Mouse (Mus musculus): Measurements from ENCODE around the gene Ttyh3.
A peak's percentile ranks its signal among the peaks of the same experiment; 100 is the strongest.

Gene Ttyh3

DNA sequence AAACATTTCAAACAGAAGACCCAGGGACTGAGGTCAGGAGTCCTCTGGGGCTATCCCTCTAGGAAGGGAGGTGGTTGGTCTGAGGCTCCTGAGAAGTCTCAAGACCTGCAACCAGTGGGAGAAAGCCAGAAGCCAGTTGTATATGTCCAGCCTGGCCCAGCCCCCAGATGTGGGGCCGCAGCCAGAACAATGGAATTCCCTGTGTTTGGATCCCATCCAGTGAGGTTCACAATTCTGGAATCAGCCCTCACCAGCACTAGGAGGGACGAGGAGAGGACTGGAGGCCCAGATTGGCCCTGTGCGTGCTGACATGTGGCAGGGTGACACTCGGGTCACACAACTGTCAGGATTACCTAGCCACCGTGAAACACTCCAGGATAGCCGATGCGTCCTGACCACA lies 3.8 kb upstream of the Ttyh3 start:
- DNase-seq (ENCODE audit: low spot score in 2 of 2): no peak

DNA sequence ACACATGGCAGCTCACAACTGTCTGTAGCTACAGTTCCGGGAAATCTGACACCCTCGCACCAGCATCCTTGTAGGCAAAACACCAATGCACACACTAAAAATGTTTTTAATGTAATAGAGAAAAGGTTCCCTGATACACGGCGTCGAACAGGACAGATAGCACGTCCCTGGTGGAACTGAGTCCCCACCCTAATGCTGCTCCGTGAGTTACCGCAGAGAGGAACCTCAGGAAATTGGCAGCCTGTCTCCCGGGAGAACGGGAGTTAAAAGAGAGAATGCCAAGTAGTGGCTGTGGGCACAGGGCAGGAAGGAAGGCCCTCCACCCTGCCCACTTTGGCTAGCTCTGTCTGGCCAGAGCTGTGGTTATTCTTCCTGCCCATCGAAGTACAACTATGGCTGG lies 2.4 kb upstream of the Ttyh3 start:
- no peak for DNase-seq (ENCODE audit: low spot score in 2 of 2)

DNA sequence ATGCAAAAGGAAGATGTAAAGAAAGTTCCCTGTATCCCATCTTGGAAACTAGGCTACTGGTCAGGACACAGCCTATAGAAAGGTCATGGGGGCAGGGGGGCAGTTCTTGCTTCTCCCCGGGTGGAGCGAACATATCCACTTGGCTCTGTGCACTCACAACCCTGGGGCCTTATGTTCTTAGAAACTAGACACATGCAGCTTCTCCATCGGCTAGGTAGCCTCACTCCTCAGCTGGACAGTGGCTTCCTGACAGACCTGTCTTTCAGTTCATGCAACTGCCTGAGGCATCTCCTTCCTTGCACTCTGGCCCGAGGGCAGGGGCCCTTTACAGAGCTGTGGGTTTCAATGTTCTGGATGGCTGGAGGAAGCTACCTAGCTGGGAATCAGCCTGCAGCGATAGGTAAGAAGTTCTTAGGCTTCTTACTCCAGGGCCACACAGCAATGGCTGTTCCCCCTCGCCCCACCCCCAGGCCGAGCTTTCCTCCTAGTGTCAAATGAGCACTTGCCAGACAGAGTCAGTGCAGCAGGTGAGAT lies 1.1 kb upstream of the Ttyh3 start:
- no peak for DNase-seq (ENCODE audit: low spot score in 2 of 2)

DNA sequence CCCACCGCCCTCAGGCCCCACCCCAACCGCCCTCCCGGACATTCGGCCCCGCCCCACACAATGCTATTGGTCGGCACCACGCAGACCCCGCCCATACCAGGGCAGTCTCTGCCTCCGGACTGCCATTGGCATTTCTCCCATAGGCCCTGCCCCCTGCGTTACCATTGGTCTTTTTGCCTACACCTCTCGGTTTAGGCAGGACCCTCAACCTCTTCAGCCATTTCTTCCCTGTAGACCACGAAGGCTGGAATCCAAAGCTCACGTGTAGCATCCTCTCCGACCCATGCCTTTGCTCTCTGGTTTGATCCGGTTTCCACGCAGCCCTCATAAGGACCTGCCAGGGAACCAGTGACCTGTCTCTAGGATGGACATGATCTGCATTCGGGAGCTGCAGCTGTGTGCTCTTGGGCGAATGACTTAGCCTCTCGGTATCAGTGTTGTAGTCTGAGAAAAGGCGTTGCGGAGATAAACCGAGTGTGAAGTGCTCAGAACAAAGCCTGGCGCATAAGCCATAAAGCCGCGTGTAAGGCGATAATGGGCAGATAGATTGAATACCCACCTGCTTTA lies 353 bp upstream of the Ttyh3 start:
- DNase-seq (ENCODE audit: low spot score in 2 of 2): peak; percentile 94 to 96

DNA sequence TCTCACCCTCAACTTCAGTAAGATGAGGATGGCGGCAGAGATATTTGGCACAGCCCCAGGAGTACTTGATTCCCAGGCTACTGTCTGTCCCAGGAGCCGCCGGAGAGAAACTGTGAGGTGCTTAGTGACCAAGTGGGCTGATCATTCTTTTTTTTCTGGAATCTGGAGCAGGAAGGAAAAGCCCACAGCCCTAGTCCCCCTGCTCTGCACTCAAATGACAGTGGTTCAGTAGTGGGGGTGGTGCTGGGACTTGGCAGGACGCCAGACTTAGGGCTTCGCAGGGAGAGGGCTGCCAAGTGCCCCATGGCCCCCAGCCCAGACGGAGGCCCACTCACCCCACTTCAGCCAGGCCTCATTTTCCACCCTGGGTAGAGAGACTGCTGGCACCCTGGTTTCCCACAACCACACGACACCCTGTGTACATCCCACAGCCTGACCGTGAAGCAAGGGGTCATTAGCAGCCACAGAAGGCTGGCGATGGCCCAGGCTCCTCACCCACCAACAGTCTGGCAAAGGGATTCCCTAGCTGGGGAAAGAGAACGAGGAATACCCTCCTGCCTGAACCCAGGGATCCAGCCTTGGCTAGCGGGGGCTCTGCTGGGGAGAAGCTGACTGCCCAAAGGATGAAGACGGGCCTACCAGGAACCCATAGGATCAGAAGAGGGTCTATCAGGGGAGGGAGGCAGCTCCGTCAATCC lies 861 bp downstream of the Ttyh3 start:
- peak in 1 of 2 experiments; percentile 63 for DNase-seq (ENCODE audit: low spot score in 2 of 2)

DNA sequence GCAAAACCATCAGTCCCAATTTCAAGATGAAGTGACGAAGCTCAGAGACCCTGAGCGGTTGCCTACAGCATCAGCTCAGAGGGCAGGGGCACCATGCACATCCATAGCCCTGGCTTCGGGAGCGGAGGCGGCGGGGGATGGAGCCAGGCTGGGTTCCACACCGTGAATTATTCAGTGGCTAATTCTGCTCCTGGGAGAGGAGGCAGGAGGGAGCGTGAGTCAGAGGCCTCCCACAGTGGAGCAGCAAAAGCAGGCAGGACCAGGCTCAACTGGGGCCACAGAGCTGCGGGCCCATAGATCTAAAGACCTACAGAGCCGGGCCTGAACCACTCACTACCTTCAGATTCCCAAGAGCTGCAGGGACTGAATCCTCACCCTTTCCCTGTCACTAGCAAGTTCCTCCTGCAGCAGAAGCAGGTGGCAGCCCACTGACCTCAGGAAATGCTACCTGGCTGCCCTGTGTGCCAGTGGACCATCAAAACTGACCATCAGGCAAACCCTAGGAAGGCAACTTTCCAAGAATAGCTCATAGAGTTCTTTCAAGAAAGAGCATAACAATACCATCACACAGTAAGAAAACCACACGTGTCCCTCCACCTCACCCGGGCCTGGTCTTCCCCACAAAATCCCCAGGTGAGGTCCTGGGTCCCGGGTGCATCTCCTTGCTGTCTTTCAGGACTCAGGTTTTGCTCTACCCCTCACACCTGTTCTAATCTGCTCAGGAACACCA lies 1.6 kb downstream of the Ttyh3 start:
- DNase-seq (ENCODE audit: low spot score in 2 of 2): peak; percentile 68 to 75

DNA sequence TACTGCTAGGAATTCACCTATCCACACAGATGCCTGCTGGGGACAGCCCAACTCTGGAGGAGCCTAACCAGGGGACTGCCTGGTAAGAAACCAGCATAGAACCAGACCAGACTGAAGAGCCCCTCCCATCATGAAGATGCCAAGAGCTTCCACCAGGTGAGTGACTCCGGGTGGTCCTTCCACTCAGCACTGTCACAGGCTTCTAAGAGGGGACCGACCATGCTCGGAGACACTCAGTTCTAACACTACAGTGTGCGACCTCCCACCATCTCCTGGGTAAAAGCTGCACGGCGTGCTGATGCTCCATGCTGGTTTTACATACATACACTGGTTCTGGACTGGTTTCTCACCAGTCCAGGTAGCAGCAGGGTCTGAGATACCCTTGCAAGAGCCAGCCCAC lies 2.7 kb downstream of the Ttyh3 start:
- no peak for DNase-seq (ENCODE audit: low spot score in 2 of 2)

DNA sequence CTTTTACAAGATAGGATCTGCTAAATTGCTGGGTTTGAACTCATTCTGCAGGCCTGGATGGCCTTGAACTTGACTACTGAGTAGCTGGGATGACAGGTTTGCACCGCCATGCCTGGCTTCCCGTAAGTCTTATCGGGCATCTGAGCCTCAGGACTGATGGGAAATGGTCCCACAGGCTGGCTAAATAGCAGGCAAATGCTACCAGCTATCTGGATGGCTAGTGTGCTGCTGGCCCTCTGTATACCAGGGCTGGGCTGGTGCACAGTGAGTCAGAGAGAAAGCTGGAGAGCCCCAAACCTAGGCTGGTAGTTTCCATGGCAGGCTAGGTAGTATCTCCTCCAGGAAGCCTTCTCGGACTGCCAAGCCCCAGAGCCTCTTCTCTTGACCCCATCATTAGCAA lies 3.4 kb downstream of the Ttyh3 start:
- DNase-seq (ENCODE audit: low spot score in 2 of 2): no peak

DNA sequence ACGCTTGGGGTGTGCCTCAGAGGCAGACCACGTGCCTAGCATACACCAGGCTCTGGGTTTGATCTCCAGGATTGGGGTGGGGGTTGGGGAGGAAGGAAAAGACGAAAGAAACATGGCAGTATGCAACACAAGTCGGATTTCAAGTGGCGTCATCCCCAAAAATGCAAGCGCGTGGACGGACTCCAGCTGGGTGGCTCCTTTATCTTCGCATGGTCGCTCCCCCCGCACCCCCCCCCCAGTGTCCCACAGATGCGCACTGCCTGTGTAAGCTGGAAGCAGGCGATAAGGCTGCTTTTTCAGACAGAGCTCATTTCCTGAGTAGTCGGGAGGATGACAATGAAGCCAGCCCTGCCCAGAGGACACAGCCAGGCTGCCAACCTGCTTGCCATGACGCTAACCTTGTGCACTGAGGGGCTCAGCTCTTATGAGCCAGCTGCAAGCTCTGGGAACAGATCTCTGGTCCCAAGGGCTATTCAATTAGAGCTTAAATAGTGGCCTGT lies 4.1 kb downstream of the Ttyh3 start:
- DNase-seq (ENCODE audit: low spot score in 2 of 2): no peak

DNA sequence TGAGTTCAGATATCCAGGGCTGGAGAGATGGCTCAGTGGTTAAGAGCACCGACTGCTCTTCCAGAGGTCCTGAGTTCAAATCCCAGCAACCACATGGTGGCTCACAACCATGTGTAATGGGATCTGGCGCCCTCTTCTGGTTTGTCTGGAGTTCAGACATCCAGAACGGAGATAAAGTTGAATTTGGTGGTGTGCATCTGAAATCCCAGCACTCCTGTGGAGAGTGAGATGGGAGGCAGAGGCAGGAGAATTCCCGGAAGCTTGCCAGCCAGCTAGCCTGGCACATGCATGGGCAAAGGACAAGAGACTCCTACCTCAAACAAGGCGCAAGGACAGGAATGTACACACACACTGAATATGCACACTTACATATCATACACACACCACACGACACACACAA lies 4.6 kb downstream of the Ttyh3 start:
- DNase-seq (ENCODE audit: low spot score in 2 of 2): no peak

DNA sequence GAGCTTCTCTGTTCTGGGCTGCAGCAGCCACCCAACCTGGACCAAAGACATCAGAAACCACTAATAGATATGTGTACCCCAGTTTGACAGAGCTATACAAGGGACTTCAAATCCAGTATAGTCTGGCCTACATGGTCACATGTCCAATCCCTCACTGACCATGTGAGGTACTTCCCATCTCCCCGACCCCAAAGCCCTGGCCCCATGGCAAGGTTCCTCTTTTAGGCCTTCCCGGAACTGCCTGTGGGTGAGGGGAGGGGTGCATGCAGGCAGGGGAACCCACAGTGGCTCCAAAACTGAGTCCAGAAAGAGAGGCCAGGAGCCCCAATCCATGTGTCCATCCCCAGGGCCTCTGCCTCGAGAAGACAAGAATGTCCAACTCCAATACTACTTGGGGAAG lies 6.8 kb downstream of the Ttyh3 start:
- DNase-seq (ENCODE audit: low spot score in 2 of 2): no peak

DNA sequence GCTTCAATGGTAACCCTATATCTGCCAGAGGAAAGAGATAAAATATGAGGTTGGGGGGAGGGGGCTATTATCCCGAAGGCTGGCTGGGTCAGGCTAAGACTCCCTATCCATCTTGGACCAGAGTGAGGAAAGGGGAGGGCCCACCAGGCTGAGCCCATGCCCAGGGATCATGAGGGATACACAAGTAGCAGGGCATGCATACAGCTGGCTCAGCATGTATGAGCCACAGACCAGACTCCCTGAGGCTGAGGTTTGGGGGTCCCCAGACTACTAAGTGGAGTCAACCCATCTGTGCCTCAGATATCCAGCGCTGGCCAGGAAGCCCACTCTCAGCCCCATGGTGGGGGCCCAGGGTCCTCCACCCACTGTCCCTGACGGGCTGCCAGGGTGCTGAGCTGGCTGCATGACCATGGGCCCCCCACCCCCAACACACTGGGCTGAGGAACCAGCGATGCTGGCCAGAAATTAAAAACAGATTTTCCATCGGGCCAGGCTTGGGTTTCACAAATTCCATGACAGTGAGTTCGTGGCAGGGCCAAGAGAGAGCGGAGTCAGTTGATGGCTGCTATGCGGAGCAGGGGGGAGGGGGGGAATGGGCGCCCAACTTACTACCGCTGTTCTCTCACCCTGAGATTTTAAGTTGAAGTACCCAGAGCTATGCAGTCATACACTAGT lies 7.4 kb downstream of the Ttyh3 start:
- DNase-seq (ENCODE audit: low spot score in 2 of 2): no peak

DNA sequence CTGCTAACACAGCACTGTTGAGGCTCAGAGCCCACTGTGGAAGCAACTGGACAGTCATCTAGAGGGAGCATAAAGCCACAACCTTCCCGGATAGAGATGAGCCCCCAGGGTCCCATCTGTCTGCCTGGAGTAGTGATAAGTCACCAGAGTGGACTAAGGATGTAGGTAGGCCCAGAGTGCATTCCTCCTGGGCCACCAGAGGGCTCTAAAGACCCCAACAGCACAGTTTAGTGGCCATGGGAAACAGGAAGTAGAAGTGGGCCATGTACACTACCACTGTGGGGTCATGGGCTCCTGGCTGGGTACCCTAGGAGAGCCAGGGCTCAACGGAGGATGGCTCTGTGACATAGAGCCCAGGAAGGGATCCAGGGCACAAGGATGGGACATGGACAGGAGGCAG lies 8.0 kb downstream of the Ttyh3 start:
- no peak for DNase-seq (ENCODE audit: low spot score in 2 of 2)

DNA sequence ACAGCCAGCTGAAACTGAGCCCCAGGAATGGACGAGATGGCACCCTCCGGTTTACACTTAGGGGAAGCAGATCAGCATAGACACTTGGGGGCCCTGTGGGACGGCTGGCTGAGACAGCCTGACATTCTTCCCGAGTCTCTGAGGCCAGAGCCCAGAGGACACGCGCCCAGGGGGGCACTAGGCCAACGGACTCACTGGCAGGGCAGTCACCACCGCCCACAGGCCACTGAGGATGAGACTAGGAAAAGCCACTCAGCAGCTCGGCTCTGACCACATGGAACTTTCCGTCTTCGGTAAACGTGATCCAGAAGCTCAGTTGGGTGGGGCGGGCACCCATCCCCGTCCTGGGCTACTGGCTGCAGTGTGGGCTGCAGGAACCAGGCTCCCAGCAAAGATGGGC lies 9.0 kb downstream of the Ttyh3 start:
- no peak for DNase-seq (ENCODE audit: low spot score in 2 of 2)

DNA sequence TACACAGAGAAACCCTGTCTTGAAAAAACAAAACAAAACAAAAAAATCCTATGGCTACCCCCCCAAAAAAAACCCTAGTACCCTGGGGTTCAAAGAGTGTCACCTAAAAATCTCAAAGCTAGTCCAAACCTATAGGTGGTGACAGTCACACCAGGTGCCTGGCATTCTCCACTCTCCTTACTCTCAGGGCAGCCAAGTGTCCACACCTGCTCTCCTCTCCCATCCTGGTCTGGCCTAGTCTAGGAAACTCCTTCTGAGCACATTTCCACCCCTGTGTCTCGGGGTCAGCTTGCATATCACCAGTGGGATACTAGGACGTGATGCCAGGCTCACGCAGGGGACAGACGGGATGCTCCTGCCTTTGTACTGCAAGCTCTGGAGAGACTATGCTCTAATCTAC lies 9.5 kb downstream of the Ttyh3 start:
- no peak for DNase-seq (ENCODE audit: low spot score in 2 of 2)

DNA sequence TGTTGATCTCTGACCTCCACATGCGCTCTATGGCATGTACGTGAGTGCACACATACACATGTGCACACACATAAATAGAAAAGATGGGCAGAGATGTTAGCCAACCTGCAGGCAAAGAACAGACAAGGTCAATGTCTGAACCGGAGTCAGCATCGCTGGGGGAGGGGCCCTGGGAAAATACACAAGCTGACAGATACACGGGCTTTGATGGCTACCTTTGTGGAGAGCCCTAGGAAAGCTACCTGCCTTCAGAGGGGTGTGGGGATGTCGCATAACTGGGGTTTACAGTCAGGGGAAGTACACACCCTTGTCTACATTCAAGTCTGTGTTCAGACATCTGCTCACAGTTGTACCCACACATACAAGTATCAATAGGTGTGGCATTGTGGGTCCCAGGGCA lies 10.3 kb downstream of the Ttyh3 start:
- DNase-seq (ENCODE audit: low spot score in 2 of 2): no peak

DNA sequence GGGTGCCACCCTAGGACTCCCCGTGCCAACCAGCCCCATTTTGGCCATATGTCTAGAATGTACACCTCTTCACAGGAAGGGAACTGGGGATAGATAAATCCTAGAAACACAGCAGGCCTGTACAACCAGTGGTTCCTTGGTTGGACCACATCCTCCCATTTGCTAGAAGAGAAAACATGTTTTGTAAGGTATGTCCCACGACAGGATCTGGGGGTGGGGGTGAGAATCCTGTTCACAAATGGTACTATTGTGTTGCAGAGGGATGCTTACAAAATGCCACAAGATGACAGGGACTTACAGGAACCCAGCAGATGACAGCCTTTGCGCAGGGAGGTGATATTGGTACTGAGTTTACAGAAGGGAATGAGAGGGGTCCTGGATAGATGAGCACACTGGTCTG lies 10.8 kb downstream of the Ttyh3 start:
- no peak for DNase-seq (ENCODE audit: low spot score in 2 of 2)

DNA sequence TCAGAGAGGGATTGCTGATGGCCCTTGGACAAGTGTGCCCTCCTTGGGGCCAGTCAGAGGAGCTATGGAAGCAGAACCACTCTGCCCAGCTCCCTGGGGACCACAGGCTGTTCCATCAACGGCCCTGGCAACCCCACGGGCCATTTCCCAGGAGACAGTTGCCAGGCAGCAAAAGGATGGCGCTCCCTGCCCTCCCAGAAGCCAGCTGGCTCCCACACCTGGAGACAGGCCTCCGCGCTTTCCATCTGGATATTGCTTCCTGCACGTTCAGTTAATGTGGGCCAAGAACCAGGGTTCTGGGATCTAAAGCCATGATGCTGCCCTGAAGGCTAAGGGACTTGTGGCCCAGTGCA lies 11.8 kb downstream of the Ttyh3 start:
- DNase-seq (ENCODE audit: low spot score in 2 of 2): no peak

DNA sequence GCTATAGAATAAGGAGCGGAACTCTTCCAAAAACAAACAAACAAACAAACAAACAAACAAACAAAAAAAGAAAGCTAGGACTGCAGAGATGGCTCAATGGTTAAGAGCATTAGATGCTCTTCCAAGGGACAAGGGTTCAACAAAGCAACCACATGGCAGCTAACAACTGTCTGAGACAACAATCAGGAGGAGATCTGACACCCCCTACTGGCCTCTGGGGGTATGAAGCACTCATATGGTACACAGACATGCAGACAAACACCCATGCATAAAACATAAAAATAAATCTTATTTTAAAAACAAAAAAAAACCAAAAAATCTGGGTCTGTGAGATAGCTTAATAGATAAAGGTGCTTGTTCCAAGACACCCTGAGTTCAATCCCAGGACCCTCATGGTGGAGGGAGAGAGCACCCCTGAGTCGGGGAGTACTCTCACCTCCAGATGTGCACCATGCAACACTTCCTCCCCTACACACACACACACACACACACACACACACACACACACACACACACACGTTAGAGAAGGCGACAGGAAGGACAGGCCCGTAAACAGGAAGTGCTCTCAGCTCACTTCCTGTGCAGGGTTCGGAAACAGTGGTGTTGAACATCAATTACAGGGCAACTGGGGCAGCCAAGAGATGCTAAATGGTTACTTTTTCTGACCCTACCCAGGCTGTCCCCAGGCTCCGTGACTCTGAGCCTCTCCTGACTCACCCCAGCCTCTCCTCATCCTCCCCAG lies 12.3 kb downstream of the Ttyh3 start:
- no peak for DNase-seq (ENCODE audit: low spot score in 2 of 2)

DNA sequence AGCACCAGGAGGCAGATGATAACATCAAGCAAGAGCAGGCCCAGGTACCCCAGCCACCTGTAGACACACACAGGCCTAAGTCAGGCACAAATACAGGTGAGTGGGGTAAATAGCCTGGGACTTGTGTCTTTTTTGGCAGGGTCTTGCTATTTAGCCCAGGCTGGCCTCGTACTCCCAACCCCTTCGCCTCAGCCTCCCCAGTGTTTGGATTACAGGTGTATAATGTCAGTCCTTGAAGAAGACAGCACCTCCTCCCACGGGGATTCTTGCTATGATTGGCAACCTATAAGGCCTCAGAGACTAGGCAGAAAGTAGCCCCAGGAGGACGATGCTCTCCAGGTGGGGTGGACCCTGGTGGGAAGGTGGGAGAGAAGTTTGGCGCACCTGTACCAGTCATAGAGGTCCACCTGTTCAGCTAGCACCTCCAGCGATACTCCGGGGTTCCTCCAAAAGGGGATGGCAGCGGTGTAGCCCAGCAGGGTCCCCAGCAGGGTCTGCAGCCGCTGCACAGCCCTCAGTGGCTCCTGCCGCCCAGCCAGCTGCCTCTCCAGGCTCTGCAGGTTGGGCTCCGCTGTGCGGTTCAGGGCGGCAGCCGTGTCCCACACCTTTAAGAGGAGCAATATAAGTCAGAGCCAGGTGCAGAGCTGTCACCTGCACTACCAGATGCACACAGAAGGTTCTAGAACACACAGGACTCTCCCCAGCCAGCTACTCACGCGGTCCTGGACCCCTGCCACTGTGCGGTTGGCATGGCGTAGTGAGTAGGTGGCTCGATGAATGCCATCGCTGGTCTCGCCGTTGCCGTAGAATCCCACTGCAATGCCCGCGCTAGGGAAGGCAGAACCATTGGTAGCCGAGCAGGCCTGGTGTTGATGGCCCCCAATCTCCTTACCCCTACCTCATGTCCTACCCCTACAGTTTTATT lies 13.8 kb downstream of the Ttyh3 start:
- DNase-seq (ENCODE audit: low spot score in 2 of 2): no peak

DNA sequence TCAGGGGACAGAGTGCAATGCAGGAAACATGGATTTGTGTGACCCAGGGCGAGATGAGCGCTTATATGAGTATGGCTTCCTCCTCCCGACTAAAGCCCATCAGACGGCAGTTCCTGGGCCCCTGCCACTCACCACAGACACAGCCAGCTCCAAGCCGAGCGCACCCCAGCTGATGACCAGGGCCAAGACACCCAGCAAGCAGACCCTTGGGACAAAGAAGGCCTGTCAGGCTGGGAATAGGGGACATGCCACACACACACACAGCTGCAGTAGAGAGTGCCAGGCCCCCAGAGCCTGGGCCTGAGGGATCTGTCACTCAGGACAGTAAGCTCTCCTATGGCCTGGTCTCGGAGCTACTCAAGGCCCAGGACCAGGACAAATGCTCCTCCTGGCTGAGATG lies 15.4 kb downstream of the Ttyh3 start:
- no peak for DNase-seq (ENCODE audit: low spot score in 2 of 2)

Data from right cerebral cortex, postnatal 36 days (tissue).